Mouse (Mus musculus) myocyte (in vitro differentiated cells): ENCODE measurements around the gene Aif1l.

Experiments used
- MAX ChIP-seq: IDR thresholded peaks from one replicate; pipeline ENCODE4 v1.6.1; 2011; ENCODE audit warnings: low read depth, mild to moderate bottlenecking, control low read depth
- POLR2A ChIP-seq: IDR thresholded peaks from one replicate; pipeline ENCODE4 v1.6.1; 2011; ENCODE audit warnings: low read depth, mild to moderate bottlenecking, control low read depth, moderate library complexity; ENCODE audit not compliant: insufficient read length

DNA sequence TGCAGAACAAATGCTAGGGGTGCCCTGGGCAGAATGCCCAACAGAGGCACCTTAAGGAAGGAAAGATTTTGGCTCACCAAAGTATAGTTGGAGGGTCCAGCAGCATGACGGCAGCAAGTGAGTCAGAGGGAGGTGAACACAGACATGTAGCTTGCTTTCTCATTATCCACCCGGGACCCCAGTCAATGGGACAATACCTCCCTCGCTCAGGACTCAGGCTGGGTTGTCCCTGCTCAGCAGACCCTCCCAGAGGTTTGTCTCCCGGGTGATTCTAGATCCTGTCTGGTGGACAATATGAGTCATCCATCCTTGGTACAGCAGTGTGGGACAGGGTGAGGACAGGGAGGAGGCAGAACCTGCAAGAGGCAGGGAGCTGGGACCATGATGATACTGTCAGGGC, 49.0 kb upstream of the Aif1l start:
- TF ChIP-seq MAX (no peak), POLR2A (no peak)
